Mouse (Mus musculus) MEL-GATA-1-ER (cell line): Measurements from ENCODE around the gene Surf1.

ENCODE experiments used
- DNase-seq: peaks from one replicate; pipeline ENCODE4 v3.0.0-alpha.2; 2012; ENCODE audit warnings: low read depth; ENCODE audit errors: extremely low read depth

Gene Surf1

GRCm38 (mm10) chr2:26915927-26916728, at the start of gene Surf1, which contains the start of gene Surf2:
Gene Surf1 (minus strand): TSS chr2:26916530.
Gene Surf2 (plus strand): TSS chr2:26916367.
- no peak for DNase-seq

- no peak for DNase-seq
These were observed 48.5 kb upstream of the Surf1 start for GRCm38 (mm10) chr2:26964724-26965370.

GRCm38 (mm10) chr2:26963923-26964723, 47.8 kb upstream of the Surf1 start, which contains the start of gene Rexo4:
Gene Rexo4 (minus strand): TSS chr2:26964386.
- peak; percentile 88 for DNase-seq

GRCm38 (mm10) chr2:26960756-26961155, 44.4 kb upstream of the Surf1 start:
- no peak for DNase-seq

- no peak for DNase-seq
These were observed 41.1 kb upstream of the Surf1 start for GRCm38 (mm10) chr2:26957488-26957859.

- DNase-seq = no peak
These were observed 40.6 kb upstream of the Surf1 start for GRCm38 (mm10) chr2:26956811-26957487.

GRCm38 (mm10) chr2:26954735-26955395, 38.5 kb upstream of the Surf1 start:
- no peak for DNase-seq

GRCm38 (mm10) chr2:26952866-26953265, 36.5 kb upstream of the Surf1 start:
- DNase-seq = no peak

GRCm38 (mm10) chr2:26952193-26952592, 35.9 kb upstream of the Surf1 start:
- no peak for DNase-seq

- no peak for DNase-seq
These were observed 35.1 kb upstream of the Surf1 start for GRCm38 (mm10) chr2:26951346-26951905.

- DNase-seq = no peak
These were observed 34.1 kb upstream of the Surf1 start for GRCm38 (mm10) chr2:26950411-26950810.

GRCm38 (mm10) chr2:26943253-26943652, 26.9 kb upstream of the Surf1 start:
- no peak for DNase-seq

GRCm38 (mm10) chr2:26941539-26941938, 25.2 kb upstream of the Surf1 start:
- no peak for DNase-seq

- no peak for DNase-seq
These were observed 20.1 kb upstream of the Surf1 start for GRCm38 (mm10) chr2:26936425-26936824.

- no peak for DNase-seq
These were observed 19.0 kb upstream of the Surf1 start for GRCm38 (mm10) chr2:26935286-26935685.

- peak; percentile 88 for DNase-seq
These were observed 17.1 kb upstream of the Surf1 start, which contains the start of the genes Surf4 and Stkld1 for GRCm38 (mm10) chr2:26933304-26934055. Gene Surf4 (minus strand): TSS chr2:26933928. Gene Stkld1 (plus strand): TSS chr2:26934047.

- no peak for DNase-seq
These were observed 16.4 kb upstream of the Surf1 start for GRCm38 (mm10) chr2:26932473-26933303.

- peak; percentile 64 for DNase-seq
These were observed 14.1 kb upstream of the Surf1 start for GRCm38 (mm10) chr2:26930390-26930789.
